Mouse (Mus musculus) T-cell, adult 2 months (primary cell): Measurements from ENCODE around the gene Bsn.

ENCODE experiments used
- DNase-seq: peaks from one replicate; pipeline ENCODE4 v3.0.0; 2022; ENCODE audit warnings: low spot score

The Bsn gene

DNA sequence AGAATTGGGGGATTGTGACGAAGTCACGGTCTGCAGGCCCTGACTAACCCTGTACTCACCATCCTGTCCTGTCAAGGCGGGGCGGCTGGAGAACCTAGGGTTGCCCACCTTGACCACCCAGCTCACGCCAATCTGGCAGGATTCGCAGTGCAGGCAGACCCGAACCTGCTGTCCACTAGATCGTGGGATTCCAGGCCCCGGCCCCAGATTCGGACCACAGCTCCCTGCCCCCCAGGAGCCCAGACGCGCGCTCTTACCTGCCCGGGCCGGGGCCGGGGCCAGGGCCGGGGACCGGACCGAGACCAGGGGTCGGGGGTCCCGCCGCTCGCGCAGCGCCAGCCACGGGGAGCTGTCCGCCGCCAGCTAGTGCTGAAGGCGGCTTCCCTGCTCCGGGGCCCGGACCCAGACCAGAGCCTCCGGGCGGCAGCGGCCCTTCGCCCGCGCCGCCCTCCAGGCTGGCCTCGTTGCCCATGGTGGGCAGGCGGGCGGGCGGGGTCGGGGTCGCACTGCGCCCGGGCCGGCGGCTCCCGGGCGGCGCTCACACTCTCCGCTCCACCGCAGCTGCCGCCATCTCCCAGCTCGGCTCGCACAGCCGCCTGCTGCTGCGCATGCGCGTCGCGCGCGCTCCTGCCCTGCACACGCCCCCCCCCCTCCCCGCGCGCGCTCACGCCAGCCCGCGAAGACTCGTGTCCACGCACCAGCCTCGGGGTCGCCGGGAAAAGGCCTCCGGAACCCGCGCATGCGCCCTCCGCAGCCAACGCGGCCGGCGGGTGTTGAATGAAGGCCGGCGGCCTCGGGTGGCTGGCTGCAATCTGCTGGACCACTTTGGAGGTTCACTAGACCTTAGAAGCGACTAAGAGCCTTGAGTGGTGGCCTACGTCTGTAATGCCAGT lies at the start of gene Bsn:
Bsn (minus strand) TSS at position 598 of the 893 bp plus-strand sequence.
- DNase-seq = peak; percentile 34

DNA sequence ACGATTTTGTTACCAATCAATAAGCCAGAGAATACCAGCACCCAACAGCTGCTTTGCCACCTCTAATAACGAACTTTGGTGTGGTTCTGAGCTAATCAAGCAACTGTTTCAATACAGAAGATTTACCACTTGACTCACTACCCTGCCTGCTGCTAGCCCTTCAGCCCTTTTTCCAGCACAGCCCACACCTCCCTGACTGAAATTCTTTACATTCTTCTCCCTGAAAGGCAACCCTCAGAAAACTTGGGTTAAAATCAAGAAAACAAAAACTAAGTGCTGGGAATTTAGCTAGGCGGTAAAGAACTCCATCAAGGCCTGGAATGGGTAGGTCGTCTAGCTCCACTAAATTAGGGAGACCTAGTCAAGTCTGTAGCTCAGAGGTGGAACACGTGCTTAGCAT lies 49.8 kb upstream of the Bsn start:
- DNase-seq = no peak

DNA sequence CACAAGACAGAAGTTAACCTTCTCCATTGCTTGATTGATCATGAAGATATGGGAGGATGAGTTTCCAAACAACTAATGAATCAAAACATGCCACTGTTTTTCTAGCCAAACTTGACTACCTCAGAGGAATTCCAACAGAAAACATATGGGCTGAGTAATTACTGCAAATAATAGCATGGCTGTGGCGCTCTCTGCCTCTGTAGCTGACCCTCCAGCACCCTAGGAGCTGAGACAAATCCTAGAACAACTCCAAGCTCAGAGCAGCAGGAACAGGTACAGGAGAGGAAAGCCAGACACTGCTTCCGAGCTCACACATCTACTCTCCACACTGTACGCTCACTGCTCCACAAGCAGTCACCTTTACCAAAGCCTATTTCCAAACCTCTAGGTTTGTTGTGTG lies 48.6 kb upstream of the Bsn start:
- no peak for DNase-seq

DNA sequence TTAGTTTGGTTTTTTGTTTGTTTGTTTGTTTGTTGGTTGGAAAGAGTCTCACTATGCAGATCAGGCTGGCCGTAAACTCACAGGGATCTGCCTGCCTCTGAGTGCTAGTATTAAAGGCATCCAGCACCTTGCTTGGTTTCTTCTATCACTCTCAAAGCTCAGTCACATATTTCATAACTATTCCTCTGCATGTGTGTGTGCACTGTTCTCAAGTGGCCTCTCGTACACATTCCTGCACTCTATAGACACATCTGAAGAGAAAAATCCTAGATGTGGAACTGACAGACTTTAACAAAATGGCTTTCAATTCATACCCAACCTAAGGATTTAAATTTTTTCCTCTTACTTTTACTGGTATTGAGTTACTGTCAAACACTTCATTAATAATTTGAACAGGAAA lies 48.2 kb upstream of the Bsn start:
- no peak for DNase-seq

DNA sequence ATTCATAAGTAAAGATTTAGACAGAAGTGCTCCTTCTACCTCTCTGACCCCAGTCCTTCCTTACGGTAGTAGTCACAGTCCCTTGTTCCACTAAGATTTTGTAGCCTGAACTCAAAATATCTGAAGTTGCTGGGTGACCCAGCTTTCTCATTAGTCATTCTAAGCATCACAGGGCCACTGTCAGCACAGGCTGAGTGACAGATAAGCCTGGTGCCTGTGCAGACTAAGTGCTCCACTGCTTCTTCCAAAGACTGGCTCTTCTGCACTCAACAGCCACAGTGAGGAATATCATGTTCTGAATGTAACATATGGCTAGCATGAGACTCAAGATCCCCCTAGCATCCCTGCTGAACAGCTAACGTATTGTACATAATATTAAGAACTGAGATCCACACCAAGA lies 44.5 kb upstream of the Bsn start:
- DNase-seq = no peak

DNA sequence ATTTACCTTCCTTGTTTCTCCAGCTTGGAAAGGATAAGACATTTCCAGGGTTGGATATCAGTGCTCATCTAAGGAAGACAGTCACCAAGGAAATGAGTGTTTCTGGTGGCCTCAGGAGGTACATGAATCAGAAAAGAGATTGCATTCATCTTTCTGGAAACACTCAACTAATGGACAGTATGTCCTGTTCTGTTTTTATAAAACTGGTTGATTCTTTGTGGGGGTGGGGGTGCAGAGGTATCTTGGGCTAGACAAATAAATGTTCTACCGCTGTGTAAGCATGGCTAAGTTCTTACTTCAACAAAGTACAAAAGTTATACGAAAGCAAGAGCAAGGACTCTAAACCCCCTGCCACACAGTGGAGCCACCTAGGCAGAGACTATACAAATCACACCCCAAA lies 42.7 kb upstream of the Bsn start:
- DNase-seq = no peak

DNA sequence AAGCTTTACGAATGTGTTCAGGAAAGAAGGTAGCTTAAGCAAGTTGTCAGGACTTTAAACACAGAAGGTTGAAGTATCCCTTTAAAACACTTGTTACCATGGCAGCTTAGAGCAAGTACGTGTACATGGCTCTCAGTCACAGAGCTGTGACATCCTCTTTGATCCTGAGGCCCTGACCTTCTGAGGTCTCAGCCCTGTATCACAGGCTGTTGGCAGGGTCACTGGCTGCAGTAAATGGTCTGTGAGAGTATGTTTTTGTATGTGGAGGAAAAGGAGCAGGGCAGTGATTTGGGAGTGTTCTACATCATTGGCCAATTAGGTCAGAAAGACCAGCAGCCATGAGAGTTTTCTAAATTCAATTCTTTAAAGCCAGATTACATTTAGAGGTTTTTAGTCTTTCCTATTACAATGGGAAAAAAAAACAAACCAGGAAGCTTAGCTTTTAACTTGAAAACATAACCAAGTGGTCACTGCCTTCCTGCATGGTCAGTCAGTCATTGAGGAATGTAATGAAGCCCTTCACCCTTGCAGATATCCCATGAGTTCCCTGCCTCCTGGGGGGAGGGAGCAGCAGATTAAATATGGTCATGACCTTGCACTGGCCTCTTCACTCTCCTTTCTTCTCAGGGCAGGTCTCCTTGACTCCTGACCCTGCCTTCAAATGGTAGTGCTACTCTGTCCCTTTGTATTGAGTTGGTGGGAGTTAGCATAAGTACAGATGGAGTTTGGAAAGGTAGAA lies 37.9 kb upstream of the Bsn start:
- DNase-seq = no peak

DNA sequence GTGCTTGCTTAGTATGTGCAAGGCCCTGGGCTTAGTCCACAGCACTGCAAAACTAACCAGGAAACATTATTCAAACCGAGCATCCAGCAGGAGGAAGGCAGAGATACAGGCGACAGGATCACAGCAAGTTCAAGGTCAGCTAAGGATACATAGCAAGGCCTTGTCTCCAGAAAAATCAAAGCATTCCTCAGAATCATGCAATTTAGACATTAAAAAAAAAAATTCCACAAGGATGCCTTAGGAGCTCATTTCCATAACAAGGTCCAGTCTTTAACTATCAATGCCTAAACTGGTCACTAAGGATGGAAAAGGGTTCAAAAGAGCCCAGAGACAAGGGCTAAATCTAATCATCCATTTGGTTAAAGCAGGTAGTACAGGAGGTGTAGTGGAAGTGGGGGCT lies 35.0 kb upstream of the Bsn start:
- DNase-seq = no peak

DNA sequence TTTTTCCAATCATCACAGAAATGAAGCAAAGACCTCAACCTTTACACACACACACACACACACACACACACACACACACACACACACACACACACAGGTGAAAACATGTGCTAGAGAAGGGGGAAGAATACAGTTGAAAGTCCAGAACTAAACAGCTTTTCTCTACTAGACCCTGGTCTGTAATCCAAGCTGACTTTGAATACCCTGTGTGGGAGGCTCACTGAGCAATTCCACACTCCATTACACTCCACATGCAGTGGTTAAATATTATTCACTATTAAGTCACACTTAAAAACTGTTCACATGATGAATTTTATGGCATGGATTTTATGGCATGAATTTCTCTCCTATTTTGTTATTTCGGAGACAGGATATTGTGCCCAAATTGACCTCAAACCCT lies 33.4 kb upstream of the Bsn start:
- no peak for DNase-seq

DNA sequence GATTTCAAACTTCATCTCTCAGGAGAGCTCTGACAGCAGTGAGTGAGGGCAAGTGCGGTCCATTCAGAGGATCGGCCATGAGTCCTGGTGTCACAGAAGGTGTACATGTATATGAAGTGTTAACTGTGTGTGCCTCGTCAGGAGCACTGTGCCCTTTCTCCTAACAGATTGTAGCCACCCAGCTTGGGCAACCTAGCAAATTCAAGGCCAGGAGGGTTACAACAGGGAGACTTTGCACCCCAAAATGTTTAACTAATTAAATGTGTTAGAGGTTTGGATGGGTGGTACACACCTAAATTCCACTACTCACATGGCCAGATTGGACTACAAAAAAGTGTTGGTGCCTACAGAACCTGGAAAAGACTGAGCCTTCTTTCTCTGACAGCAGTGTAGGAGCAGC lies 31.4 kb upstream of the Bsn start:
- no peak for DNase-seq

DNA sequence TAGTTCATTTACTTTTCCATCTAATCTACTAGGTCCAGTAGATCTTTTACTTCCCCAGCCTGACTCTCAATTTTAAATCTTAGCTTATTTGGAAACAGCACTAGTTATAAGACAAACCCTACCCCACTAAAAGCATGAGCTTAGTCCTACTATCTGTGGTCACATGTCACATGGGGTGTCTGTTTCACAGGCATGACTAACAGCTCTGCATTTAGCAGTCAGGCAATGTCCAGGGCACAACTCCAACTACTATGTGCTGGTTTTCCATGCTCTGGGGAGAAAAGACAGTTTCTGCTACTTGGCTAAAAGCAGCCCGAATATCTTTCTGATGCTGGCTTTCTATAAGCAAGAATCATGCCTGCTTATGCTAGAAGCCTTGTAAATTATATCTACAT lies 30.2 kb upstream of the Bsn start:
- DNase-seq = no peak

DNA sequence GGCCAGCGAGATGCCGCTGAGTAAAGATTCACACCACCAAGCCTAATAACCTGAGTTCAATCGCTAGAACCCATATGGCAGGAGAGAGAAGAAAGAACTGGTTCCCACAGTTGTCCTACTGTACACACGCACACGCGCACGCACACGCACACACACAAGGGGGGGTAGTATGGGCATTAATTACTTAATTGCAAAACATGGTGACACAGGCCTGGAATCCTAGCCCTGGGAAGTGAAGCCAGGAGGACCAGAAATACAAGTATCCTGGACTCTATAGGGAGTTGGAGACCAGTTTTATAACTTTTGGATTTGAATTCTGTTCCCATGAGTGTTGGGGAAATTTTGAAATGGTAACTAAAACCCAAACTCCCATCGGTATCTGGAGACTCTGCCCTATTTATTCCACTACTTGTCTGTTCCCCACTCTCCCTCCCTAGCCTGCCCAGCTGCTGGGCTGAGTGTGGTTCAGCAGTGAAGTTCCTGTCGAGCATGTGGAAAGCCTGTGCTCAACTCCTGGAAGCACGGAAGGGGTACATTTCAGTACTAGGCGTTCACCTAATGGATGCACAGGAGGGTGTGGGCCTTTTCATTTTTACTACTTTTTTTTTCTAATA lies 29.7 kb upstream of the Bsn start:
- DNase-seq = no peak

DNA sequence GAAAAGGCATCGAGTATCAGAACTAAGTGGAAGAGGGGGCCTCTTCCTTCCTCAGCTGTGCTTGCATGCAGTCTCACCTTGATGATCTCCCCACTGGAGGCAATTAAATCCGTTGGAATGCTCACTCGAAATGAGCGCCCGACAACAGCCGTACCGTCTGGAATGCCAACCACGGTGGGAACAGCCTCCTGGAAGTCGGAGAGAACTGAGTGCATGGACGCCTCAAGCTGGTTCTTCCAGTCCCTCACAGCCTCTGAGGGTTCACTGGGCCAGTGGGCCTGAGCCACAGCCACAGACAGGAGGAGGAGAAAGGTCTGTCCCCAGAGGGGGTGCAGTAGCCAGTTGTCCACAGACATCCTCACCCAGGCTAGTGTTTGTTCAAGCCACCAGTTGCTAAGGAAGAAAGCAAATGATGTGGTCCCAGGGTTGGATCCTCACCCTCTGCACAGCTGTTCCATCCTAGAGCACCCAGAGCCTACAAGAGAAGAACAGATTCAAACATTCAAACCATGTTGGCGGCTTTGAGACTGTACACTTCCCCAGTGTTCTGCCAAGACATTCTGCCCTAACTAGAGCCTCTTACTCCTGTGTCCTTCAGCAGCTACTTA lies 27.9 kb upstream of the Bsn start:
- no peak for DNase-seq

DNA sequence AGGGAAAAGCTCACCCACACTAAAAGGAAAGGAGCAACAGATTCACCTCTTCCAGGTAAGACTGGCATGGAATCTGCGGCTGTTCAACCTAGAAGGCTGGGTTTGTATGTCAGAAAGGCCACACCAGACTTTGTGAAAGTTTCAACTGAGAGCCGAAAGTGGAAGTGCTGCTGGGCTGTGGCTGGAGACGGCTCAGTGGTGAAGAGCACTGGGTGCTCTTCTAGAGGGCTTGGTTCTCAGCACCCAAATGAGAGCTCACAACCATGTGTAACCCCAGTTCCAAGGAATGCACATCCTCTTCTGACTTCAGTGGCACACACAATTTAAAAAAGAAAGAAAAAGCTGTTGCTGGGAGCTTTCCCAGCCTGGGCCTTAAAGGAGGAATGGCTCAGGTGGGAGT lies 27.2 kb upstream of the Bsn start:
- no peak for DNase-seq

DNA sequence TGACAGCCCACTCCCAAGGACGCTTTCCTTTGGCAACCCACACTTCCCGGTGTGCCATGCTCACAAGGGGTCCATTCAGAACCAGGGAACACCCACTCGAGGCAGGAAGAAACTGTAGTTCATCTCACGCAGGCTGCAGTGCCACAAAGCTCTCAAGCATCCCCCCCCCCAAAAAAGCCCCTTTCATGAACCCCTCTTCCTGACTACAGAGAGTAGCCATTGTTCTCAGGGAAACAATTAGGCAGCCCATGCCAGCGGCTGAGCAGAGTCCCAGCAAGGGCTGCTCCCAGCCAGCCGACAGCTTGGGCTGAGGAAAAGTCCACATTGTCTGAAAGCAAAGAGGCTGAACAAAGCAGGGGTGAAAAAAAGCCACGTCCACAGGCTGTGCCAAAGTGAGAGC lies 22.9 kb upstream of the Bsn start:
- no peak for DNase-seq

DNA sequence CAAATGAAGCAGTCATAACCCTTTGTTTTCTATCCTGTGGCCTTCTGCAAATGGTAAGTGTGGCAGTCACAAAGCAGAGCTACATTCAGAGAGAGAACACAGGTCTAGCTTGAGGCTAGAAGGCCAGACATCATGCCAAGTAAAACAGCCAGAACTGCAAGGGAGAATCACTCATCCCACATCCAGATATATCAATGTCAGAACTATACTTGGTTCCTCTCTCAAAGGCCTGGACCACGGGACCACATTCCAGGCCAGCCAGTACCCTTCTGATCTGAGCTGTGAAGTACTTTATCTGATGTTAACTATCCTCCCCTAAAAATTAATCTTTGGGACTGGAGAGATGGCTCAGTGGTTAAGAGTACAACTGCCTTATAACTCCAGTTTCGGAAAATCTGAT lies 22.2 kb upstream of the Bsn start:
- DNase-seq = no peak

DNA sequence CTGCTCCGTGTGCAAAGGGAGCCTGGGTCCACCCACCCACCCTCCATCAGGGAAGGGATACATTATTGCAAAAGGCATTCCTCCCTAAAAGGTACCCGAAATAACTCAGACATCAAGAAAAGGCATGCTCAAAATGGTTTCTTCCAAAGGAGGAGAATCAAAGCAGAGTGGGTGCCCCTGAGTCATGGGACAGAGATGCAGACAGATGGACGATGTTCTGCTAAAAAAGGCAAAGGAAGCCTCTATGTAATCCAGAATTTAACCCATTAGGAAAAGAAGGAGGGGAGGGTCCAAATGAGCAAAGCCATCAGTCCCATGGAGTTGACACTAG lies 15.4 kb upstream of the Bsn start:
- DNase-seq = no peak

DNA sequence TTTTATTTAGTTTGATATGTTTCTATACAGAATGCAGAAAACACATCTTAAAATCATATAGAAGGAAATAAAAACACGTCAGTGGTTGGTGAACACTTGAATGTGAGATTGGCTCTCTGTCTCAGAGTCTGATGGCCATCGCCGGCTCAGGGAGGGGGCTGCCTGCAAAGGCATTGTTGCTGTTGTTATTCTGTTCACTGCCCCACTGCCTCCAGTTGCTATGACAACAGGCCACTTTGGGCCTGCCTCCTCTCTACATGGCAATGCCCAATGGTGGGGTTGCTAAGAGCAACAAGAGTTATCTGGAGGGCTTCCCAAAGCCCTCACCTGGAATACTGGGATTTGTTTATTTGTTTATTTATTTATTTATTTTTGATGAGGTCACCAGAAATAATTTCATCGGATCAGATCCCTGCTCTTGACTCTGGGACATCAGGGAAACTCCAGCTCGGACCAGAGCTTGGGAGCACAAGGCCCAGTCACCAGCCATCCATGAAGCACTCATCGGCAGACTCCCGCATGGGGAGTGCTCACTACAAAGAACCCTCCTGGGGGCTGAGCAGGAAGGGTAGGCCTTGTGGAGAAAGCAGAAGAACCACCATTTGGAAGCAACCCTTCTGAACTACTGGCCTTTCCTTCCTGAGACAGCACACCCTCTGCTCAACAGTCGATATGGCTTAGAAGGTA lies 14.8 kb upstream of the Bsn start:
- no peak for DNase-seq

DNA sequence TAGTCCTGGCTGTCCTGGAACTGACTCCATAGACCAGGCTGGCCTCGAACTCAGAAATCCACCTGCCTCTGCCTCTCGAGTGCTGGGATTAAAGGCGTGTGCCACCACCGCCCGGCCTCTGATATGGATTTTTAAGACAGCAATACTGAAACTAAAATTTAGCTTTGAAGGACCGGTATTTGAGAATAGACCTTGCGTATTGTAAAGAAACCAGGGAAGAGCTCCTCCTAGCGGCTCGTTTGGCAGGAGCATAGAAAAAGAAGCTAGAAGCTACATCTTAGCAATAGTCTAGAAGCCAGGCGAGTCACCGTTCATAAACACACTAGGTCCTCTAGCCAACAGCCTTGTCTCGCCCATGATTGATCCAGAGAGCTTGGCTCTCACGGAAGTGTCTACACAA lies 12.8 kb upstream of the Bsn start:
- peak; percentile 80 for DNase-seq

DNA sequence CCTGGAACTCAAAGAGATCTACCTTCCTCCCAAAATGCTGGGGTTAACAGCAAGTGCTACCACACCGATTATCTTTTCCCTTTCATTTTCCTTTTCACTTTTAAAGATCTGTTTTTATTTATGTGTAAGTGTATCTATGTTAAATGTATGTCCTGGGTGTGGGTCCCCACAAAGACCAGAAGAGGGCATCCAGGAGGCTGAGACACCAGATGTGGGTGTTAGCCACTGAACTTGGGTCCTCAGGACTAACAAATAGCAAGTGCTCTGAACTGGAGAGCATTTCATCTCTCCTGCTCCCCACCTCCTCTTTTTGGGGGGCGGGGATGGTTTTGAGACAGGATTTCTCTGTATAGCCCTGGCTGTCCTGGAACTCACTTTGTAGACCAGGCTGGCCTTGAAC lies 12.0 kb upstream of the Bsn start:
- DNase-seq = peak; percentile 45

DNA sequence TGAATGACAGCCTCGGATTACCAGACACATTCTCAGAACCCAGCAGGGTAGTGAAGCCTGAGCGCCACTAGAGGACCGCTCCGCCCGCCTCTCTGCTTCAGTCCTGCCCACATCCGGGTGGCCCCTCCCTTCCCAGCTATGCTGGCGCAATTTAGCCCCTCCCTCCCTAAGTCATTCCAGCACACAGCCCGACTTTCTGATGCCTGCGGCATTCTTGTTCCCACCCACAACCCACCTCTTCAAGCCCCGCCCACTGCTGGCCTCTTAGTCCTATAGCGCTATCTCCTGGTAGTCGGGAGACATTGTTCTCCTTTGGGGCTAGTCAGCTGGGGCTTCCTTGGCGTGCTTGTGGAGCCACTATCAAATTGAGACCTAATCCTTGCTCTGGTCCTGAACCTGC lies 11.0 kb upstream of the Bsn start:
- peak; percentile 97 for DNase-seq

DNA sequence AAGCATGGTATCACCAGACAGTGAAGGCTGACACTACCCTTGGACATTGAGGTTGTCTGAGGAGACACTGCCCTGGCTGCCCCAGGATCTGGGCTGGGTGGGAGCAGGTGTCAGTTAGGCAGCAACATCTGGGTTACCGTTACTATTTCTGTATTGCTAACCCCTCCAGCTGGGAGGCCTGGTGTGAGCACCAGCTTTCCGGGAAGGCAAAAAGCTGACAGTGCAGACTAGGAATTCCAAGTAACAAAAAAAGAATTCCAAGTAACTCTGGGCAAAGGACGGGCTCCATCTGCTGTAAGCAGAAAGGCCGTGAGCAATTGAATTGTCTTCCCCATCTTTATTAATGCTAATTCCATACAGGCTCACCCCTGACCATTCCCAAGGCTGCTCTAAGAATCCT lies 8.4 kb upstream of the Bsn start:
- DNase-seq = no peak
